Mouse (Mus musculus) gastrocnemius, postnatal 36 days (tissue): Measurements from ENCODE around the gene Sik3. TPM values are rescaled to one million over a fixed set of nuclear protein-coding genes. Genes with fewer than 3 reads are reported as not detected.
A peak's percentile ranks its signal among the peaks of the same experiment; 100 is the strongest.

Experiments
- DNase-seq, 2 experiments: peaks; one replicate each; pipeline ENCODE4 v3.0.0; 2022
- intact Hi-C: fragments of 180-260 bp; cut with DNase I; formaldehyde crosslinking; loops from one replicate; pipeline ENCODE4 v1.15.1; 2025
- total RNA-seq, 2 experiments: library from RNA; stranded (reverse); gene quantifications; 2 replicates each; pipeline ENCODE4 v1.2.3; 2021

The Sik3 gene
- total RNA-seq, 2 experiments from 2014 or later, result 28.6 to 43.1 TPM

- intact Hi-C loops, result no loop called here
- DNase-seq, result no peak
These were observed 201.7 kb downstream of the Sik3 start for GRCm38 (mm10) chr9:46214276-46214675.

- DNase-seq, result no peak
- intact Hi-C loops, result no loop called here
These were observed 202.3 kb downstream of the Sik3 start for GRCm38 (mm10) chr9:46214946-46215337.

GRCm38 (mm10) chr9:46215338-46216322 is 203.0 kb downstream of the Sik3 start:
- no peak for DNase-seq
- intact Hi-C loops, result no loop called here

GRCm38 (mm10) chr9:46216744-46217470 is 204.3 kb downstream of the Sik3 start:
- intact Hi-C loops, result no loop called here
- no peak for DNase-seq

DNA sequence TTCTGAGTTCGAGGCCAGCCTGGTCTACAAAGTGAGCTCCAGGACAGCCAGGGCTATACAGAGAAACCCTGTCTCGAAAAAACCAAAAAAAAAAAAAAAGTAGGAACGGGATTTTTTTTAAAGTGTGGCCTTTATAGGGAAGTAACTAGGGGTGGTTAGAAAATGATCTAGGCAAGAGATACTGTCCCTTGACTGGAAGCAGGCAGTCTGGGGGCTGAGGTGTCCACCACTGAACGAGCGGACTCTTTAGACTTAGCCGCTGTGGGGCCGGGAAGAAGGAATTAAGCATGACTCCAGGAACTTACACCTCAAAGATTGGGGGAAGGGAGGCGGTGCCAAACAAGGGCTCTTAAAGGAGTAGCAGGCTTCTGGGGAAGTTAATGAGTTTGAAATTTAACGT is 205.6 kb downstream of the Sik3 start:
- intact Hi-C loops, result no loop called here
- DNase-seq, result no peak

DNA sequence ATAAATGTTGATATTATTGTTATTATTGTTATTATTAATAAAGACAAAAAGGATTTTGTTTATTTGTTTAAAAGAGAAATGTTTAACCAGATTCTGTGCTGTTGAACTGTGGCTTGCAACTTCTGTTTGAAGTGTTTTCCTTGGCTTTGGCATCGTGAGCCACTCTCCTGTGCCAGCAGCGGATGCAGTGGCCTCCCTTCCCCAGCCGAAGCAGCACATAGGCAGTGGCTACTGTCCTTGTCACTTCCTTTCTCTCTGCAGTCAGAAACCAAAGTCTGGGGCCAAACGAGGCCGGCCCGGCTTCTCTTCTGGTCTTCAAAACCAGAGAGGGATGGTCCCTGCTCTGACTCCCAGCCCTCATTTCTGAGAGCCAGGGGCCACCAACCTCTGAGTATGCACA is 210.5 kb downstream of the Sik3 start:
- DNase-seq, result no peak
- intact Hi-C loops, result no loop called here

- no peak for DNase-seq
- intact Hi-C loops, result no loop called here
These were observed 211.5 kb downstream of the Sik3 start for GRCm38 (mm10) chr9:46224101-46224500.

DNA sequence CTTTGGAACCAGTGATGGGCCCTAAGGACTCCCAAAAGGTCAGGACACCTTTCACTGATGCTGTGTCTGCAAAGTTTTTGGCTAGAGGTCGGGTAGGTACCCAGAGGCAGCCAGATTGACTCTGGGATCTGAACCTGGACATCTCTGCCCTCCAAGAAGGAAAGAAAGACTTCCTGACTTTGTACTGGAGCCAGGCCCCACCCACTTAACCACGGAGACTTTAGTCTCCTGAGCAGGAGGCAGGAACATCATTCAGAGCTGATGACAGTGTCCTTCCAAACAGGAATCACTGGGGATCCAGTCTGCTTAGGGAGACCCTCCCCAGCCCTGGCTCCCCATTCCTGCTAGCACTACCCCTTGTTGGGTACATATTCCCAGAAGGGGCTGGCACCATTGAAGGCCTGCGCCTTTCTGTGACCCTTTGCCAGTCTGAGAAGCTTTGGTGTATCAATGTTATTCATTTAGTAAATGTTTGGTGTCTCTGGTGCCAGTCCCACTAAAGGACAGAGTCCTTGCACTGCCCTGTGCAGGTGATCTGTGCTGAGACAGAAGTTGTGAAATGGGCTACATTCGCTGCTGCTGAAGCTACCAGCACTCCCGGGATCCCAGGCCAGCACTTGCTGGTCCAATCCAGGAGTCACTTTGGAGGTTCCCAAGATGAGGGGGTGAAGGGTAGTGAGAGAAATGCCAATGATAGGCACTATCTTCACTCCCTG is 212.5 kb downstream of the Sik3 start:
- intact Hi-C loops, result no loop called here
- no peak for DNase-seq

GRCm38 (mm10) chr9:46227064-46227614 is 214.5 kb downstream of the Sik3 start:
- intact Hi-C loops, result no loop called here
- DNase-seq, result no peak

DNA sequence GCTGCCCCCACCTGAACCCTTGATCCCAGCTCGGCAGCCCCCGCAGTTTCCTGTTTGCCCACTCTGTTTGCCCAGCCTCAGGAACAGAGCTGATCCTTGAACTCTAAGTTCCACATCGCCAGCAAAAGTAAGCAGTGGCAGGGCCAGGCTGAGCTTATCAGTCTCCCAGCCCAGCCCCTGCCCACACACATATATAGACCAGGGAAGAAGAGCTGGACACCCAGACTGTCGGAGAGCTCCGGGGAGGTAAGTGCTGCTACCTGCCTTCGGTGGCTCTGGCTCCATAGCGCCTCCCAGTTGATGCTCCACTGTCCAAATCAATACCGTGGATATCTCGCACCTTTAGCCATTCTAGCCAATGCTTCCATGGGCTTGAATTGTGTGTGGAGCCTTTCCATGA is 215.9 kb downstream of the Sik3 start, which contains the start of gene Apoa1:
TSS of gene Apoa1 (plus strand) at position 90 of the 400 bp plus-strand sequence.
- no peak for DNase-seq
- intact Hi-C loops, result no loop called here

GRCm38 (mm10) chr9:46229573-46230449 is 217.2 kb downstream of the Sik3 start:
- intact Hi-C loops, result loop anchor here (2.0 kb wide), 1 partner anchor 17 kb away; no protein-coding TSS in a partner anchor
- peak; percentile 60 to 71 for DNase-seq

GRCm38 (mm10) chr9:46230450-46230975 is 217.9 kb downstream of the Sik3 start:
- DNase-seq, result no peak
- intact Hi-C loops, result loop anchor here (2.0 kb wide), 1 partner anchor 16 kb away; no protein-coding TSS in a partner anchor

DNA sequence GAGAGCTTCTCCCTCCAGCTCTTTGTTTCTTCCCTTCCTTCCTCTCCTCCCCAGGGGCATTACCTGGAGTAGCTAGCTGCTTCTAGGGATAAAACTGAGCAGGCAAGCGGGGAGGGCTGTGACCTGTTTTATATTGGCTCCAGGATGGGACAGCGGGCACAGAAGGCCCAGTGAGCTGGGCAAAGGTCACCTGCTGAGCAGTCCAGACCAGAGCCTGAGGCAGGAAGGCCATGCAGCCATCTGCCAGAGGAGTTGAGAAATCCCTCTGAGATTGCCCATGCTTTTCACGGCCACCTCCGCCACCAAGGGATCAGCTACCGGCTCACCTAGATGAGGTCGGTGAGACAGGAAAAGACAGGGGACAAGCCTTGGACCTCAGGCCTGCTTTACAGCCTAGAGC is 222.6 kb downstream of the Sik3 start:
- intact Hi-C loops, result no loop called here

DNA sequence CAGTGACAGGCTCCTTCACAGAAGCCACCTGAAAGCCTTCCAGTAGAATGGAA is 222.8 kb downstream of the Sik3 start, which contains the start of gene Apoc3:
TSS of gene Apoc3 (minus strand) at position 41 of the 53 bp plus-strand sequence.
- intact Hi-C loops, result no loop called here
- no peak for DNase-seq

More for the DNA sequence above, 222.6 kb downstream of the Sik3 start:
- no peak for DNase-seq

DNA sequence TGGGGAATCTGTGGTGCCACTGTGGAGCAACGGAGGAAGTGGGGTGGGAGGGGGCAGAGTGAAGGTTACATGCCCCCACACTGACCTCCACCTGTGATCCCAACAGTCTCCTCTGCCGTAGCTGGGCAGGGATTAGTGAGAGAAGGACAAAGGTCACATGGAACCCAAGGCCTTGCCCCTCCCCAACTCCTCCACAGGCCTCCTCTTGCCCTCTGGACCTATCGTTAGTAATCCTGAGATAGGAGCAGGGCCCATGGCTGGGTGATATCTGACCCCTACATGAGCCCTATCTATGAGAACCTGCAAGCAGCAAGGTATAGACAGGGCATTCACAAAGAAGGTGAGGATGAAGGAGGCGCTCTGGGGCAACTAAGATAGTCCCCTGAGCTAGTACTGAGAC is 223.0 kb downstream of the Sik3 start:
- DNase-seq, result no peak
- intact Hi-C loops, result no loop called here

DNA sequence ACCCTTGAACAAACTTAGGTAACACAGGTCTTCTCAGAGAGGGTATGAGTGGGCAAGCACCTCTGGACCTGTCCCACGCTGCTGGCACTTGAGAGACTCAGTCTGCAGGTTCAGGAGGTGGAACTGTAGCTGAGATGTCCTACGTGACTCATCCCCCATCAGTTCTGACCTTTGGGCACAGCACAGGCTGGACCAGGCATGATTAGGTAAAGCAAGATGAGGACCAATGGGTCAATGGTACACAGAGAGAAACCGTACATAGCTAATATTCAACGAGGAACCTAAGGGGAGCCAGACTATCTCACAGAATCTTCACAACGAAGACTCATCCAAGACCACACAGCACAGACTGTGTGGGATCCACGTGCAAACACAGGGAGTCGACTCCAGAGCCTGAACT is 226.2 kb downstream of the Sik3 start:
- DNase-seq, result no peak
- intact Hi-C loops, result no loop called here

DNA sequence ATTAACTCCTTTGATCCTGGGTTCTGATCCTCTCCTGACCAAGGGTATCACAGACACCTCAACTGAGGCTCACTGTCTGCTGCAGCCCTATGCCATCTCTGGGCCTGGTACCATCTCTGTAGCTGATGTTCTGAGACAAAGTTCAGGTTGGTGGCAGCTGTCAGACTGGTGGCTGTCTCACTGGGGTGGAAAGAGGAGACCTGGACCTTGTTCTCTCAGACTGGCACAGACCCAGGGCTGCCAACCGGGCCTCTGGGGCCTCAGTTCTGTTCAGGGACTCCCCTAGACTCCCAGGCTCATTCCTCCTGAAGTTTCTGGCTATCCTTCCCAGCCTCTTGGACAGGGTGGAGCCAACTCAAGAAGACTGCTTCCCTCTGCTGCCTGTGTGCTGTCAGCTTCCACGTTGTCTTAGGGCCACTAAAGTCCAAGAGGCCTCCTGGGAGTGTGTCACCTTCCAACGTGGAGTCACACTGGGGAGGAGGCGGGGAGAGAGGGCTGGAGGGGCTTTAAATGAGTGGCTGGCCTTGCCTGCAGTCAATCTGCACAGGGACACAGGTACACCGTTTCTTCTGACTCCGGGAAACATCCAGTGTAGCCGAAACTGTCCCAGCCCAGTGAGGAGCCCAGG is 228.0 kb downstream of the Sik3 start, which contains the start of gene Apoa4:
TSS of gene Apoa4 (plus strand) at position 171 of the 628 bp plus-strand sequence.
- intact Hi-C loops, result no loop called here
- no peak for DNase-seq

- intact Hi-C loops, result no loop called here
- DNase-seq, result no peak
These were observed 229.2 kb downstream of the Sik3 start for GRCm38 (mm10) chr9:46241818-46242217.

- intact Hi-C loops, result no loop called here
- no peak for DNase-seq
These were observed 230.5 kb downstream of the Sik3 start for GRCm38 (mm10) chr9:46243122-46243521.
